Mouse (Mus musculus) neural tube, embryonic 15.5 days (tissue): ENCODE measurements around the gene Eif4a1. TPM values are rescaled to one million over a fixed set of nuclear protein-coding genes. Genes with fewer than 3 reads are reported as not detected.

Experiments used
- ATAC-seq: fragments of 200-750 bp; cut with Nextera tagmentation; 2 replicates; pipeline ENCODE4 v1.8.0; 2017; ENCODE audit warnings: mild to moderate bottlenecking, moderate TSS enrichment, moderate library complexity; ENCODE audit not compliant: low FRiP score
- H3K27ac ChIP-seq: fragments of 300-500 bp; sonication (generic); replicated peaks from 2 replicates; pipeline ENCODE4 v1.5.1; 2015; ENCODE audit warnings: mild to moderate bottlenecking, inconsistent platforms
- H3K27me3 ChIP-seq: fragments of 300-500 bp; sonication (generic); replicated peaks from 2 replicates; pipeline ENCODE4 v1.6.1; 2015; ENCODE audit warnings: inconsistent platforms
- H3K36me3 ChIP-seq: fragments of 300-500 bp; sonication (generic); 2 replicates; pipeline ENCODE4 v1.6.1; 2015; ENCODE audit warnings: inconsistent platforms
- H3K4me1 ChIP-seq: fragments of 300-500 bp; sonication (generic); 2 replicates; pipeline ENCODE4 v1.6.1; 2015; ENCODE audit warnings: inconsistent platforms
- H3K4me2 ChIP-seq: fragments of 300-500 bp; sonication (generic); 2 replicates; pipeline ENCODE4 v1.6.1; 2015; ENCODE audit warnings: inconsistent platforms, mild to moderate bottlenecking, moderate library complexity
- H3K4me3 ChIP-seq: fragments of 300-500 bp; sonication (generic); replicated peaks from 2 replicates; pipeline ENCODE4 v1.5.1; 2015; ENCODE audit warnings: mild to moderate bottlenecking, inconsistent platforms
- H3K9ac ChIP-seq: fragments of 300-500 bp; sonication (generic); replicated peaks from 2 replicates; pipeline ENCODE4 v1.6.1; 2015; ENCODE audit warnings: mild to moderate bottlenecking, inconsistent platforms
- H3K9me3 ChIP-seq: fragments of 300-500 bp; sonication (generic); replicated peaks from 2 replicates; pipeline ENCODE4 v1.6.1; 2016; ENCODE audit warnings: inconsistent platforms
- WGBS: fragments of 180-500 bp; shearing (Covaris S2); methylation state at CpG from one replicate; pipeline ENCODE4 v1.1.7; 2015; ENCODE audit warnings: mixed read lengths; 5-methylcytosine and 5-hydroxymethylcytosine counted together
- microRNA counts: library from miRNA; unstranded; fragments of <30 nt; microRNA quantifications from one replicate; lab custom pipeline; 2016
- microRNA-seq: library from miRNA; unstranded; fragments of <30 nt; microRNA quantifications from one replicate; pipeline ENCODE4, GENCODE M21; 2017
- polyA plus RNA-seq: library from polyadenylated mRNA; unstranded; fragments of >200 nt; fragmentation: Nextera tagmentation; extraction: Ambion mirVana; gene quantifications from 2 replicates; pipeline ENCODE4 v1.2.1, GENCODE M21; 2015

Gene Eif4a1
- polyA plus RNA-seq, 1 experiment from 2014 or later = 477 TPM

GRCm38 (mm10) chr11:69622406-69622805 is 49.8 kb downstream of the Eif4a1 start:
- Histone ChIP-seq H3K9me3 (no peaks in the 10 kb centered on the region), H3K9ac (peak overlapping the region; percentile 63), H3K27ac (peak overlapping the region; percentile 86), H3K27me3 (no peaks in the 10 kb centered on the region), H3K4me1 (peaks cover 20% of the 10 kb centered on the region), H3K4me2 (peak overlapping the region; percentile 82), H3K36me3 (no peaks in the 10 kb centered on the region), H3K4me3 (peak overlapping the region; percentile 56)
- no peak; the same call in 1 of the 2 replicates for ATAC-seq
- WGBS = 27% methylated on average over 6 of the region's 6 CpGs

- Histone ChIP-seq H3K4me3 (peak within 1 kb of the TSS; percentile 56), H3K4me2 (peak within 1 kb of the TSS; percentile 82), H3K4me1 (peaks cover 20% of the 10 kb centered on the region), H3K9ac (peak within 1 kb of the TSS; percentile 63), H3K36me3 (no peaks in the 10 kb centered on the region), H3K27ac (peak within 1 kb of the TSS; percentile 86), H3K27me3 (no peaks in the 10 kb centered on the region), H3K9me3 (no peaks in the 10 kb centered on the region)
- peak; percentile 92 for ATAC-seq
- under 1% methylated on average over 20 of the region's 20 CpGs for WGBS
Observed at GRCm38 (mm10) chr11:69621571-69622268, 50.5 kb downstream of the Eif4a1 start, which contains the start of gene Sat2. Gene Sat2 (plus strand): TSS chr11:69622024.

GRCm38 (mm10) chr11:69620394-69621081 is 51.7 kb downstream of the Eif4a1 start:
- H3K4me1 ChIP-seq = peaks cover 20% of the 10 kb centered on the region
- no peaks in the 10 kb centered on the region for H3K36me3 ChIP-seq
- no peak overlapping the region for H3K4me3 ChIP-seq
- WGBS = 88% methylated on average over 7 of the region's 7 CpGs
- no peaks in the 10 kb centered on the region for H3K27me3 ChIP-seq
- no peak overlapping the region for H3K4me2 ChIP-seq
- no peak overlapping the region for H3K27ac ChIP-seq
- no peaks in the 10 kb centered on the region for H3K9me3 ChIP-seq
- no peak overlapping the region for H3K9ac ChIP-seq
- no peak for ATAC-seq

DNA sequence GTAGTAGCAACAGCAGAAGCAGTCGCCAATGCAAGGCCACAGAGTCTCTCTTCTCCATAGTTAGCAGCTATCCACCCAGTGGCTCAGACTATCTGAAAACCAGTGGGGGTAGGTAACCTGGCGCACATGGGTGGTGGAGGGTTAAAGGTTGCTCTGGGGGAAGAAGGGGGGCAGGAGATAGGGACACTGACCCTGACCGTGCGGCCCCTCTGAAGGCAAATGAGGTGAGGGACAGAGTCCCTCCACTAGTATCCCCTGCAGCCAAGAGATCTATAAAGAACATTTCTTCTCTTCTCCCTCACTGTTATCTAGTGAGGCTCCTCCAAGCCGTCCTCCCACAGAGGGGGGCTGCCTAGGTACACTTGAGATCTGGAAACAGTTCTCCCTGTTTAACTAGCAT is 54.4 kb downstream of the Eif4a1 start, which contains the start of gene Shbg:
Shbg (minus strand) TSS at position 101 of the 400 bp plus-strand sequence.
- 74% methylated on average over 5 of the region's 5 CpGs for WGBS
- no peaks in the 10 kb centered on the region for H3K36me3 ChIP-seq
- no peak within 1 kb of the TSS for H3K4me2 ChIP-seq
- H3K9me3 ChIP-seq = no peaks in the 10 kb centered on the region
- no peak within 1 kb of the TSS for H3K9ac ChIP-seq
- no peak for ATAC-seq
- peaks cover 16% of the 10 kb centered on the region for H3K4me1 ChIP-seq
- 0 out of 2 replicates have a peak, but pooled peaks cover 4% of the 10 kb centered on the region for H3K27me3 ChIP-seq
- H3K27ac ChIP-seq = no peak within 1 kb of the TSS
- H3K4me3 ChIP-seq = no peak within 1 kb of the TSS

MicroRNAs within 50 kb of the gene (microRNA counts, 519-probe panel; counts per million panel counts)
- microRNA mmu-miR-1934 (lab: Ali Mortazavi, UCI) (not detected), microRNA mmu-miR-467f (lab: Ali Mortazavi, UCI) (2,296 counts per million, percentile 51 among the panel's probes with 10 or more counts)

Small RNA genes within 50 kb of the gene (microRNA-seq; reads per million reads assigned to microRNA genes)
- gene Mir1934 (1.6 reads per million), gene Mir467f (not detected)

Other genes with a start within 250 kb of the Eif4a1 start
- 3.1 and 3.5 TPM in 2 replicates for gene Dnah2, start 123.3 kb downstream of the Eif4a1 start, polyA plus RNA-seq
- gene Efnb3, start 112.2 kb downstream of the Eif4a1 start, polyA plus RNA-seq = 113 and 126 TPM in 2 replicates
- gene Wrap53, start 92.2 kb downstream of the Eif4a1 start, polyA plus RNA-seq = 18.1 and 18.8 TPM in 2 replicates
- 51.8 and 85.1 TPM in 2 replicates for gene Trp53, start 92.1 kb downstream of the Eif4a1 start, polyA plus RNA-seq
- 76.7 and 77.0 TPM in 2 replicates for gene Atp1b2, start 66.5 kb downstream of the Eif4a1 start, polyA plus RNA-seq
- gene Shbg, start 54.5 kb downstream of the Eif4a1 start, polyA plus RNA-seq = not detected in 2 replicates
- 22.0 and 24.7 TPM in 2 replicates for gene Sat2, start 50.4 kb downstream of the Eif4a1 start, polyA plus RNA-seq
- gene Fxr2, start 39.4 kb downstream of the Eif4a1 start, polyA plus RNA-seq = 32.5 and 38.7 TPM in 2 replicates
- not detected in 2 replicates for gene Sox15, start 17.1 kb downstream of the Eif4a1 start, polyA plus RNA-seq
- 95.1 and 101 TPM in 2 replicates for gene Mpdu1, start 9.8 kb downstream of the Eif4a1 start, polyA plus RNA-seq
- gene Cd68, start 6.3 kb downstream of the Eif4a1 start, polyA plus RNA-seq = 9.0 and 13.0 TPM in 2 replicates
- gene Senp3, start 9.7 kb upstream of the Eif4a1 start, polyA plus RNA-seq = 90.8 and 109 TPM in 2 replicates
- gene Tnfsf13, start 13.4 kb upstream of the Eif4a1 start, polyA plus RNA-seq = 0.19 and 0.43 TPM in 2 replicates
- 4.1 and 5.3 TPM in 2 replicates for gene Tnfsf12, start 23.4 kb upstream of the Eif4a1 start, polyA plus RNA-seq
- 1.8 and 2.3 TPM in 2 replicates for gene Tnfsfm13, start 23.7 kb upstream of the Eif4a1 start, polyA plus RNA-seq
- 13.2 and 18.7 TPM in 2 replicates for gene Polr2a, start 86.2 kb upstream of the Eif4a1 start, polyA plus RNA-seq
- 0.19 TPM in 1 of 2 replicates, not detected in the other for gene Slc35g3, start 89.5 kb upstream of the Eif4a1 start, polyA plus RNA-seq
- 4.7 and 5.3 TPM in 2 replicates for gene Zbtb4, start 93.5 kb upstream of the Eif4a1 start, polyA plus RNA-seq
- 2.1 and 3.0 TPM in 2 replicates for gene Chrnb1, start 123.5 kb upstream of the Eif4a1 start, polyA plus RNA-seq
- 8.5 and 8.7 TPM in 2 replicates for gene Fgf11, start 129.4 kb upstream of the Eif4a1 start, polyA plus RNA-seq
- 1.1 and 4.2 TPM in 2 replicates for gene Tmem102, start 133.2 kb upstream of the Eif4a1 start, polyA plus RNA-seq
- not detected in 2 replicates for gene Gm39566, start 142.9 kb upstream of the Eif4a1 start, polyA plus RNA-seq
- gene Spem2, start 146.0 kb upstream of the Eif4a1 start, polyA plus RNA-seq = not detected in 2 replicates
- 0.29 and 0.34 TPM in 2 replicates for gene Spem1, start 149.8 kb upstream of the Eif4a1 start, polyA plus RNA-seq
- 19.4 and 21.4 TPM in 2 replicates for gene Nlgn2, start 165.4 kb upstream of the Eif4a1 start, polyA plus RNA-seq
- gene Tmem256, start 166.1 kb upstream of the Eif4a1 start, polyA plus RNA-seq = 368 and 430 TPM in 2 replicates
- 44.3 and 53.1 TPM in 2 replicates for gene Plscr3, start 174.0 kb upstream of the Eif4a1 start, polyA plus RNA-seq
- gene Tnk1, start 186.3 kb upstream of the Eif4a1 start, polyA plus RNA-seq = 0.19 and 1.9 TPM in 2 replicates
- not detected in 2 replicates for gene Tmem95, start 205.6 kb upstream of the Eif4a1 start, polyA plus RNA-seq
- 2.1 and 3.2 TPM in 2 replicates for gene Kctd11, start 209.0 kb upstream of the Eif4a1 start, polyA plus RNA-seq
- gene Acap1, start 223.1 kb upstream of the Eif4a1 start, polyA plus RNA-seq = 0.40 and 16.3 TPM in 2 replicates
- 6.3 and 6.5 TPM in 2 replicates for gene 2810408A11Rik, start 228.6 kb upstream of the Eif4a1 start, polyA plus RNA-seq
- 15.7 and 17.0 TPM in 2 replicates for gene Neurl4, start 228.6 kb upstream of the Eif4a1 start, polyA plus RNA-seq
- 63.1 and 64.7 TPM in 2 replicates for gene Gps2, start 241.5 kb upstream of the Eif4a1 start, polyA plus RNA-seq
- gene Eif5a, start 249.5 kb upstream of the Eif4a1 start, polyA plus RNA-seq = 1,034 and 1,270 TPM in 2 replicates